ENCODE assay signal across 8 mouse cellular contexts in the genomic region with DNA sequence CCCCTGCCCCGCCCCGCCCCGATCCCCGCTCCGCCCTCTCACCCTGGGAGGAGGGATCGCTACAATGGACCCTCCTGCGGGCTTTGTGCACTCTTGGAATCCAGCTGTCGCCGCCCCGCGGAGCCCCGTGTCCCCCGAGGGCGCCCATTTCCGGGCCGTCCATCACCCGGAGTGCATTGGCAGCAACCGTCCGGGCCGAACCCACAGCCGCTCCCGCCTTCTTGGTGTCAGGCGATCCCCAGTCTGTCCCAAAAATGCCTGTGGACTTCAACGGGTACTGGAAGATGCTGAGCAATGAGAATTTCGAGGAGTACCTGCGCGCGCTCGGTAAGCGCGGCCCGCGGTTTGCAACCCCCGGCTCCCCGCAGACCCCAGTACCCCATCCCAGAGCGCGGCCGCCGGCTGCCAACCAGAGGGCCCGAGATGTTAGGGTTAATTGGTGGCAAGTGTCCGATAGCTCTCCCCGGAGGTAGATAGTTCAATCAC. TPM values are rescaled to one million over a fixed set of nuclear protein-coding genes. Genes with fewer than 3 reads are reported as not detected.
DNase-seq lines count a peak whose midpoint lies in the region; ATAC-seq and TF ChIP-seq lines count a peak whose summit lies in the region.

No protein-coding gene starts in this region.

- DNase-seq in spleen, adult 2 months (ENCODE audit: low read depth in 1 of 2, low spot score in 2 of 2): no peak
- no peak for DNase-seq in spleen, postnatal 36 days (ENCODE audit: low spot score in 2 of 2)
- peak; percentile 81 for DNase-seq in hindbrain, embryonic 11.5 days (ENCODE audit: low spot score)
- DNase-seq in urinary bladder, postnatal 25 days (ENCODE audit: low spot score): peak; percentile 32
- no peak for DNase-seq in cerebellum, adult 8-10 months

- peak overlapping the region; percentile 73 for H3K9ac ChIP-seq in forebrain, embryonic 16.5 days (replicated peaks; ENCODE audit: low read depth, low read length)
- H3K9ac ChIP-seq in hindbrain, embryonic 11.5 days (ENCODE audit: low read depth, low read length): peak overlapping the region; percentile 61
- H3K9ac ChIP-seq in limb, embryonic 15.5 days: peak overlapping the region; percentile 44
- H3K9ac ChIP-seq in midbrain, embryonic 15.5 days: peak overlapping the region; percentile 54

- no peaks in the 10 kb centered on the region for H3K36me3 ChIP-seq in spleen, adult 2 months (ENCODE audit: control insufficient read depth, insufficient read depth, low read length)
- no peaks in the 10 kb centered on the region for H3K36me3 ChIP-seq in forebrain, embryonic 16.5 days (ENCODE audit: control insufficient read depth, insufficient read depth)
- H3K36me3 ChIP-seq in hindbrain, embryonic 11.5 days (ENCODE audit: control insufficient read depth, insufficient read depth, low read length): no peaks in the 10 kb centered on the region
- no peaks in the 10 kb centered on the region for H3K36me3 ChIP-seq in limb, embryonic 15.5 days
- H3K36me3 ChIP-seq in midbrain, embryonic 15.5 days (replicated peaks): no peaks in the 10 kb centered on the region

- peaks cover 5% of the 10 kb centered on the region for H3K27me3 ChIP-seq in spleen, adult 2 months (ENCODE audit: control insufficient read depth, insufficient read depth, low read length)
- H3K27me3 ChIP-seq in forebrain, embryonic 16.5 days (replicated peaks; ENCODE audit: control insufficient read depth, insufficient read depth, low read length): peaks cover 7% of the 10 kb centered on the region
- H3K27me3 ChIP-seq in hindbrain, embryonic 11.5 days (ENCODE audit: control insufficient read depth, insufficient read depth, low read length): peaks cover 8% of the 10 kb centered on the region; the same call in 1 of the 2 replicates
- 0 out of 2 replicates have a peak, but pooled peaks cover 2% of the 10 kb centered on the region for H3K27me3 ChIP-seq in limb, embryonic 15.5 days
- H3K27me3 ChIP-seq in midbrain, embryonic 15.5 days (replicated peaks): peaks cover 8% of the 10 kb centered on the region

- ATAC-seq in forebrain, embryonic 16.5 days: peak; percentile 69
- ATAC-seq in hindbrain, embryonic 11.5 days (ENCODE audit: low FRiP score): peak; percentile 80
- ATAC-seq in limb, embryonic 15.5 days (ENCODE audit: insufficient number of reproducible peaks, low FRiP score, low TSS enrichment, low read depth): no peak
- ATAC-seq in midbrain, embryonic 15.5 days (replicated peaks): peak; percentile 38

- H3K4me2 ChIP-seq in forebrain, embryonic 16.5 days (ENCODE audit: low read length): peak overlapping the region; percentile 83
- H3K4me2 ChIP-seq in hindbrain, embryonic 11.5 days (replicated peaks; ENCODE audit: low read depth, low read length): peak overlapping the region; percentile 67
- peak overlapping the region; percentile 82 for H3K4me2 ChIP-seq in limb, embryonic 15.5 days
- peak overlapping the region; percentile 83 for H3K4me2 ChIP-seq in midbrain, embryonic 15.5 days

- 4% methylated on average over 38 of the region's 42 CpGs for WGBS in spleen, adult 2 months
- WGBS in forebrain, embryonic 16.5 days: under 1% methylated on average over 39 of the region's 42 CpGs
- under 1% methylated on average over 36 of the region's 42 CpGs for WGBS in hindbrain, embryonic 11.5 days
- under 1% methylated on average over 42 of the region's 42 CpGs for WGBS in limb, embryonic 15.5 days
- 2% methylated on average over 41 of the region's 42 CpGs for WGBS in midbrain, embryonic 15.5 days

- H3K27ac ChIP-seq in spleen, adult 2 months (ENCODE audit: insufficient read depth, low read length): no peak overlapping the region
- peak overlapping the region; percentile 38; the same call in 1 of the 2 replicates for H3K27ac ChIP-seq in forebrain, embryonic 16.5 days (ENCODE audit: low read length)
- no peak overlapping the region for H3K27ac ChIP-seq in hindbrain, embryonic 11.5 days (ENCODE audit: low read depth, low read length)
- no peak overlapping the region for H3K27ac ChIP-seq in limb, embryonic 15.5 days
- H3K27ac ChIP-seq in midbrain, embryonic 15.5 days: no peak overlapping the region

- no peaks in the 10 kb centered on the region for H3K9me3 ChIP-seq in forebrain, embryonic 16.5 days (ENCODE audit: control insufficient read depth, low read length)
- H3K9me3 ChIP-seq in hindbrain, embryonic 11.5 days (ENCODE audit: control insufficient read depth, low read length): no peaks in the 10 kb centered on the region
- H3K9me3 ChIP-seq in limb, embryonic 15.5 days: no peaks in the 10 kb centered on the region
- H3K9me3 ChIP-seq in midbrain, embryonic 15.5 days: no peaks in the 10 kb centered on the region

- TF ChIP-seq CTCF in spleen, adult 2 months (IDR thresholded peaks at IDR 0.05; ENCODE audit: extremely low read depth, insufficient read depth, insufficient read length, insufficient replicate concordance): no peak

- TF ChIP-seq POLR2A in spleen, adult 2 months (IDR thresholded peaks at IDR 0.05; ENCODE audit: low read depth, low read length): no peak

- peak overlapping the region; percentile 21; the same call in 1 of the 2 replicates for H3K4me3 ChIP-seq in spleen, adult 2 months (ENCODE audit: extremely low read depth, insufficient read depth, insufficient read length)
- peak overlapping the region; percentile 59 for H3K4me3 ChIP-seq in forebrain, embryonic 16.5 days (replicated peaks; ENCODE audit: low read length)
- H3K4me3 ChIP-seq in hindbrain, embryonic 11.5 days (ENCODE audit: low read depth, low read length): peak overlapping the region; percentile 44
- H3K4me3 ChIP-seq in limb, embryonic 15.5 days: peak overlapping the region; percentile 58
- peak overlapping the region; percentile 48 for H3K4me3 ChIP-seq in midbrain, embryonic 15.5 days

- no peaks in the 10 kb centered on the region for H3K4me1 ChIP-seq in spleen, adult 2 months (ENCODE audit: control insufficient read depth, insufficient read depth, insufficient read length)
- peaks cover 34% of the 10 kb centered on the region for H3K4me1 ChIP-seq in forebrain, embryonic 16.5 days (replicated peaks; ENCODE audit: control insufficient read depth, insufficient read depth, low read length)
- peaks cover 8% of the 10 kb centered on the region for H3K4me1 ChIP-seq in hindbrain, embryonic 11.5 days (replicated peaks; ENCODE audit: control insufficient read depth, insufficient read depth, low read length)
- peaks cover 39% of the 10 kb centered on the region for H3K4me1 ChIP-seq in limb, embryonic 15.5 days
- peaks cover 15% of the 10 kb centered on the region for H3K4me1 ChIP-seq in midbrain, embryonic 15.5 days

RNA-seq across cellular contexts. Expression of a gene that starts 2.0 kb away (rescaled TPM):
- 0.72 and 1.7 TPM in 2 replicates for polyA plus RNA-seq in spleen, adult 2 months (2012; rRNA removed)
- polyA plus RNA-seq in forebrain, embryonic 16.5 days (2015; fragmentation: Nextera tagmentation; extraction: Ambion mirVana): 37.3 and 40.7 TPM in 2 replicates
- polyA plus RNA-seq in hindbrain, embryonic 11.5 days (2014; fragmentation: Nextera tagmentation; extraction: Ambion mirVana): 48.7 and 57.8 TPM in 2 replicates
- 34.2 and 34.5 TPM in 2 replicates for polyA plus RNA-seq in limb, embryonic 15.5 days (2015; fragmentation: Nextera tagmentation; extraction: Ambion mirVana)
- 25.5 and 30.7 TPM in 2 replicates for polyA plus RNA-seq in midbrain, embryonic 15.5 days (2015; fragmentation: Nextera tagmentation; extraction: Ambion mirVana)

Comparison
In these comparisons a context has a peak if more than half of its experiments do, and no peak if none do; other contexts are left out.
1. DNase-seq: peak in hindbrain, embryonic 11.5 days (single experiment) and urinary bladder, postnatal 25 days (single experiment); none in spleen, adult 2 months (0 of 2), spleen, postnatal 36 days (0 of 2) and cerebellum, adult 8-10 months (single experiment).
2. Peak in every context shown above with its lines, with median percentiles within 50 percentile points of each other: H3K4me3 ChIP-seq, H3K4me2 ChIP-seq and H3K9ac ChIP-seq.